In the genomic region with DNA sequence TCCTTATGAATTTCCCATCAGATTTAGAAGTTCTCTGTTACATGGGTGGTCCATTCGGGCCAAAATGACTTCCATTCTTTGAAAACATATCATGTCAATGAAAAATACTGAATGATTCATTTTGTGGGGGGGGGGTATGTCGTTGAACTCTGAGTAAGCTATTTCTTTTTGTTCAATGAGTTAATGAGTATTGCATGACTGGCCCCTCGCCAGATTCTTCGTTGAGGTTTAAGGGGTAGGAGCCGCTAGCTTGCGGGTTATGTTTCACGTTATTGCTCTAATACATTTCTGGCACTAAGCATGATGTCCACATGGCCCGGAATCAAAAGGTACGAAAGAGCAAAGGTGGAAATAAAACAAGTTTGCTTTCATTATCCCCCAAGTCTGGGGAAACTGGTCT, we compare ENCODE assay signal across 27 mouse cellular contexts. TPM values are rescaled to one million over a fixed set of nuclear protein-coding genes. Genes with fewer than 3 reads are reported as not detected.
DNase-seq lines count a peak whose midpoint lies in the region; ATAC-seq and TF ChIP-seq lines count a peak whose summit lies in the region.
"Had no signal": no experiment of that assay in that cellular context is flagged by ENCODE, and none has a peak within 500 bp of the region (broad histone marks: within the 10 kb centered on the region; RNA-seq: fewer than 3 reads in every experiment).

No protein-coding gene starts in this region.

- intact Hi-C loops in heart, postnatal 25 days (cut with DNase I): no loop called here

- H3K9ac ChIP-seq in forebrain, embryonic 14.5 days (ENCODE audit: low read length): no peak overlapping the region
- H3K9ac ChIP-seq in lung, embryonic 14.5 days: no peak overlapping the region
- H3K9ac ChIP-seq: forebrain, postnatal 0 days; hindbrain, embryonic 13.5 days; limb, embryonic 15.5 days; liver, embryonic 14.5 days; lung, embryonic 15.5 days; stomach, embryonic 15.5 days had no signal

- 67% methylated on average over 9 of the region's 9 CpGs for WGBS in forebrain, embryonic 14.5 days
- 90% methylated on average over 9 of the region's 9 CpGs for WGBS in forebrain, embryonic 10.5 days
- WGBS in lung, embryonic 14.5 days: 60% methylated on average over 9 of the region's 9 CpGs

- H3K27me3 ChIP-seq in forebrain, embryonic 14.5 days (replicated peaks; ENCODE audit: control insufficient read depth, insufficient read depth, low read length): no peaks in the 10 kb centered on the region
- no peaks in the 10 kb centered on the region for H3K27me3 ChIP-seq in forebrain, embryonic 10.5 days (ENCODE audit: poor library complexity, severe bottlenecking)
- H3K27me3 ChIP-seq in lung, embryonic 14.5 days (ENCODE audit: insufficient read depth, low read length): no peaks in the 10 kb centered on the region
- H3K27me3 ChIP-seq: hindbrain, embryonic 13.5 days; limb, embryonic 15.5 days; lung, embryonic 15.5 days; stomach, embryonic 15.5 days had no signal

- H3K27ac ChIP-seq in forebrain, embryonic 14.5 days (ENCODE audit: low read depth, low read length): no peak overlapping the region
- no peak overlapping the region for H3K27ac ChIP-seq in forebrain, embryonic 10.5 days
- no peak overlapping the region for H3K27ac ChIP-seq in lung, embryonic 14.5 days (ENCODE audit: low read depth)
- H3K27ac ChIP-seq: heart, adult 2 months; hindbrain, embryonic 13.5 days; limb, embryonic 15.5 days; liver, embryonic 14.5 days; lung, embryonic 15.5 days; stomach, embryonic 15.5 days had no signal

- H3K9me3 ChIP-seq in forebrain, embryonic 14.5 days (replicated peaks; ENCODE audit: control insufficient read depth, low read length): no peaks in the 10 kb centered on the region
- H3K9me3 ChIP-seq in forebrain, embryonic 10.5 days: no peaks in the 10 kb centered on the region
- no peaks in the 10 kb centered on the region for H3K9me3 ChIP-seq in lung, embryonic 14.5 days (ENCODE audit: low read depth, low read length)
- H3K9me3 ChIP-seq: hindbrain, embryonic 13.5 days; limb, embryonic 15.5 days; lung, embryonic 15.5 days; stomach, embryonic 15.5 days had no signal

- H3K4me2 ChIP-seq in forebrain, embryonic 14.5 days (ENCODE audit: low read length): no peak overlapping the region
- no peak overlapping the region for H3K4me2 ChIP-seq in lung, embryonic 14.5 days
- H3K4me2 ChIP-seq: hindbrain, embryonic 13.5 days; limb, embryonic 15.5 days; lung, embryonic 15.5 days; stomach, embryonic 15.5 days had no signal

- ATAC-seq in forebrain, embryonic 14.5 days: no peak
- no peak for ATAC-seq in lung, embryonic 14.5 days (ENCODE audit: insufficient read depth)
- ATAC-seq: forebrain, postnatal 0 days had no signal

- no peak overlapping the region for H3K4me3 ChIP-seq in forebrain, embryonic 14.5 days (ENCODE audit: low read depth, low read length)
- H3K4me3 ChIP-seq in forebrain, embryonic 10.5 days: no peak overlapping the region
- H3K4me3 ChIP-seq in lung, embryonic 14.5 days (ENCODE audit: low read depth, low read length): no peak overlapping the region
- H3K4me3 ChIP-seq: heart, adult 2 months; hindbrain, embryonic 13.5 days; limb, embryonic 15.5 days; lung, embryonic 15.5 days; stomach, embryonic 15.5 days had no signal

- TF ChIP-seq CTCF in lung, embryonic 14.5 days (IDR thresholded peaks at IDR 0.05; ENCODE audit: low read depth): no peak

- H3K36me3 ChIP-seq in forebrain, embryonic 14.5 days (ENCODE audit: control insufficient read depth, insufficient read depth, low read length): no peaks in the 10 kb centered on the region
- no peaks in the 10 kb centered on the region for H3K36me3 ChIP-seq in forebrain, embryonic 10.5 days (replicated peaks)
- no peaks in the 10 kb centered on the region for H3K36me3 ChIP-seq in lung, embryonic 14.5 days (ENCODE audit: insufficient read depth)
- H3K36me3 ChIP-seq: hindbrain, embryonic 13.5 days; limb, embryonic 15.5 days; lung, embryonic 15.5 days; stomach, embryonic 15.5 days had no signal

- peak; percentile 28 for DNase-seq in forebrain, embryonic 14.5 days (ENCODE audit: low spot score)
- no peak for DNase-seq in forebrain, embryonic 10.5 days (ENCODE audit: extremely low spot score, low spot score)
- peak; percentile 35 for DNase-seq in lung, embryonic 14.5 days
- no peak for DNase-seq in lung, postnatal 4 days
- DNase-seq in kidney, postnatal 10 days: peak; percentile 60
- no peak for DNase-seq in spleen, adult 18-20 months
- DNase-seq in heart, postnatal 25 days (ENCODE audit: low spot score): no peak
- DNase-seq: adrenal gland, adult 8-10 months; cerebellum, adult 8-10 months; forebrain, postnatal 0 days; gastrocnemius, postnatal 36 days; heart, adult 2 months; heart, postnatal 36 days; layer of hippocampus, adult 9-11 months; lung, postnatal 36 days; midbrain, embryonic 14.5 days; right cerebral cortex, postnatal 25 days; thymus, adult 2 months had no signal

- no peaks in the 10 kb centered on the region for H3K4me1 ChIP-seq in forebrain, embryonic 14.5 days (ENCODE audit: control insufficient read depth, insufficient read depth, low read length)
- peaks cover 4% of the 10 kb centered on the region for H3K4me1 ChIP-seq in forebrain, embryonic 10.5 days
- H3K4me1 ChIP-seq in lung, embryonic 14.5 days (ENCODE audit: insufficient read depth): no peaks in the 10 kb centered on the region
- H3K4me1 ChIP-seq: lung, embryonic 15.5 days had no signal

RNA-seq across cellular contexts. Expression of a gene that starts 59.5 kb away (rescaled TPM):
- not detected in 2 replicates for polyA plus RNA-seq in forebrain, embryonic 14.5 days (2014; fragmentation: Nextera tagmentation; extraction: Ambion mirVana)
- polyA plus RNA-seq in forebrain, embryonic 10.5 days (2016; fragmentation: Nextera tagmentation; extraction: Ambion mirVana): 0.06 TPM in 1 of 2 replicates, not detected in the other
- 0.08 TPM in 1 of 2 replicates, not detected in the other for polyA plus RNA-seq in lung, embryonic 14.5 days (2014; fragmentation: Nextera tagmentation; extraction: Ambion mirVana)
- total RNA-seq in heart, postnatal 25 days (2021): not detected
- total RNA-seq: adrenal gland, adult 8-10 months; gastrocnemius, postnatal 36 days; heart, adult 2 months; heart, postnatal 36 days; left cerebral cortex, adult 18-20 months; megakaryocyte-erythroid progenitor cell, adult 5-6 weeks had no signal
- polyA plus RNA-seq: heart, embryonic 14.5 days; lung, embryonic 15.5 days; midbrain, embryonic 14.5 days; neural tube, embryonic 11.5 days had no signal

Comparison
In these comparisons a context has a peak if more than half of its experiments do, and no peak if none do; other contexts are left out.
1. DNase-seq: peak in forebrain, embryonic 14.5 days (single experiment), lung, embryonic 14.5 days (single experiment) and kidney, postnatal 10 days (single experiment); none in forebrain, embryonic 10.5 days (single experiment), lung, postnatal 4 days (0 of 2), spleen, adult 18-20 months (0 of 2) and heart, postnatal 25 days (single experiment).